Mouse (Mus musculus) CH12.LX (cell line): ENCODE measurements around the gene Rhbdl1. TPM values are rescaled to one million over a fixed set of nuclear protein-coding genes. Genes with fewer than 3 reads are reported as not detected.
A peak's percentile ranks its signal among the peaks of the same experiment; 100 is the strongest.

Experiments
- DNase-seq: peaks from one replicate; pipeline ENCODE4 v3.0.0-alpha.2; 2013; ENCODE audit errors: extremely low read depth
- H3K27ac ChIP-seq: 2 replicates; pipeline ENCODE4 v1.5.1; 2012; ENCODE audit warnings: low read depth, mild to moderate bottlenecking, control low read depth, moderate library complexity; ENCODE audit not compliant: insufficient read depth
- H3K27me3 ChIP-seq: replicated peaks from 2 replicates; pipeline ENCODE3; 2012; ENCODE audit warnings: inconsistent platforms
- H3K36me3 ChIP-seq, 2 experiments: replicated peaks in 1 of 2; 2 replicates each; pipeline versions ENCODE3 to v1.6.1; 2012; ENCODE audit warnings: inconsistent platforms in 1 of 2, low read length in 1 of 2, mild to moderate bottlenecking in 1 of 2, mixed read lengths in 1 of 2, moderate library complexity in 1 of 2; ENCODE audit not compliant: control insufficient read depth in 1 of 2, insufficient read depth in 1 of 2
- H3K4me1 ChIP-seq, 2 experiments: 2 replicates each; pipeline ENCODE4 v1.6.1; 2012; ENCODE audit warnings: inconsistent platforms in 1 of 2, moderate library complexity in 1 of 2; ENCODE audit not compliant: insufficient read depth in 2 of 2, control insufficient read depth in 1 of 2
- H3K4me2 ChIP-seq: 2 replicates; pipeline ENCODE4 v1.6.1; 2012; ENCODE audit warnings: low read depth, mild to moderate bottlenecking, control low read depth; ENCODE audit not compliant: poor library complexity, insufficient read depth, severe bottlenecking
- H3K4me3 ChIP-seq, 3 experiments: fragments of 150-350 bp in 1 of 3; sonication (generic) in 1 of 3; replicated peaks in 1 of 3; 2 replicates each; pipeline versions ENCODE3 to v1.5.1; 2011 to 2012; ENCODE audit warnings: low read depth in 2 of 3, low read length in 2 of 3, mild to moderate bottlenecking in 2 of 3, moderate library complexity in 2 of 3, control low read depth in 1 of 3, improper control_type of control experiment in 1 of 3, inconsistent platforms in 1 of 3, mixed read lengths in 1 of 3; ENCODE audit not compliant: poor library complexity in 1 of 3
- H3K79me2 ChIP-seq: replicated peaks from 2 replicates; pipeline ENCODE4 v1.6.1; 2012; ENCODE audit warnings: mild to moderate bottlenecking, moderate library complexity; ENCODE audit not compliant: control insufficient read depth, poor library complexity, insufficient read depth, severe bottlenecking; ENCODE audit errors: extremely low read depth
- H3K9ac ChIP-seq: 2 replicates; pipeline ENCODE4 v1.6.1; 2012; ENCODE audit warnings: low read depth, mild to moderate bottlenecking, control low read depth, moderate library complexity; ENCODE audit not compliant: insufficient read depth
- H3K9me3 ChIP-seq: replicated peaks from 2 replicates; pipeline ENCODE3; 2012; ENCODE audit warnings: low read length, inconsistent platforms, mixed read lengths
- BHLHE40 ChIP-seq: IDR thresholded peaks from 2 replicates; pipeline ENCODE4 v1.6.1; 2011; ENCODE audit warnings: mild to moderate bottlenecking, low read depth, low read length, improper control_type of control experiment
- CHD1 ChIP-seq: IDR thresholded peaks from 2 replicates; pipeline ENCODE4 v1.6.1; 2012; ENCODE audit warnings: low read depth, low read length, improper control_type of control experiment, inconsistent platforms
- CTCF ChIP-seq, 2 experiments: IDR thresholded peaks in 1 of 2; conservative IDR thresholded peaks in 1 of 2; 2 replicates each; pipeline ENCODE4 v1.5.1; 2011 to 2012; ENCODE audit warnings: low read depth in 2 of 2, low read length in 2 of 2, improper control_type of control experiment in 1 of 2, inconsistent platforms in 1 of 2, mild to moderate bottlenecking in 1 of 2, moderate library complexity in 1 of 2
- E2F4 ChIP-seq: IDR thresholded peaks from 2 replicates; pipeline ENCODE4 v1.6.1; 2011; ENCODE audit warnings: low read depth, low read length, improper control_type of control experiment; ENCODE audit not compliant: insufficient replicate concordance
- ELF1 ChIP-seq: IDR thresholded peaks from 2 replicates; pipeline ENCODE4 v1.6.1; 2014; ENCODE audit warnings: low read depth, mild to moderate bottlenecking, inconsistent platforms, low read length, improper control_type of control experiment
- EP300 ChIP-seq: IDR thresholded peaks from 2 replicates; pipeline ENCODE4 v1.6.1; 2011; ENCODE audit warnings: low read length, improper control_type of control experiment
- ETS1 ChIP-seq: conservative IDR thresholded peaks from 2 replicates; pipeline ENCODE4 v1.6.1; 2012; ENCODE audit warnings: low read depth, mild to moderate bottlenecking, inconsistent platforms, low read length, improper control_type of control experiment, moderate library complexity
- HCFC1 ChIP-seq: IDR thresholded peaks from 2 replicates; pipeline ENCODE4 v1.6.1; 2012; ENCODE audit warnings: low read depth, mild to moderate bottlenecking, inconsistent platforms, low read length, improper control_type of control experiment
- IRF4 ChIP-seq: IDR thresholded peaks from 2 replicates; pipeline ENCODE4 v1.6.1; 2014; ENCODE audit warnings: low read depth, mild to moderate bottlenecking, inconsistent platforms, low read length, improper control_type of control experiment
- JUN ChIP-seq: IDR thresholded peaks from 2 replicates; pipeline ENCODE4 v1.6.1; 2011; ENCODE audit warnings: low read depth, mild to moderate bottlenecking, low read length, improper control_type of control experiment, moderate library complexity; ENCODE audit not compliant: insufficient read depth
- JUND ChIP-seq: conservative IDR thresholded peaks from 2 replicates; pipeline ENCODE4 v1.6.1; 2011; ENCODE audit warnings: low read depth, low read length, improper control_type of control experiment
- KAT2A ChIP-seq: IDR thresholded peaks from 2 replicates; pipeline ENCODE4 v1.6.1; 2012; ENCODE audit warnings: low read length, improper control_type of control experiment, inconsistent platforms; ENCODE audit not compliant: insufficient replicate concordance
- MAFK ChIP-seq: IDR thresholded peaks from 2 replicates; pipeline ENCODE4 v1.6.1; 2011; ENCODE audit warnings: low read length, improper control_type of control experiment; ENCODE audit not compliant: insufficient replicate concordance
- MAX ChIP-seq: IDR thresholded peaks from 2 replicates; pipeline ENCODE4 v1.6.1; 2011; ENCODE audit warnings: low read length, improper control_type of control experiment
- MAZ ChIP-seq: IDR thresholded peaks from 2 replicates; pipeline ENCODE4 v1.6.1; 2012; ENCODE audit warnings: low read depth, mild to moderate bottlenecking, inconsistent platforms, low read length, improper control_type of control experiment, moderate library complexity
- MEF2A ChIP-seq: IDR thresholded peaks from 2 replicates; pipeline ENCODE4 v1.6.1; 2014; ENCODE audit warnings: low read depth, mild to moderate bottlenecking, inconsistent platforms, low read length, improper control_type of control experiment, borderline replicate concordance
- MXI1 ChIP-seq: IDR thresholded peaks from 2 replicates; pipeline ENCODE4 v1.6.1; 2011; ENCODE audit warnings: mild to moderate bottlenecking, low read depth, low read length, improper control_type of control experiment
- MYC ChIP-seq: IDR thresholded peaks from 2 replicates; pipeline ENCODE4 v1.6.1; 2011; ENCODE audit warnings: low read depth, mild to moderate bottlenecking, improper control_type of control experiment, low read length
- NELFE ChIP-seq: IDR thresholded peaks from 2 replicates; pipeline ENCODE4 v1.6.1; 2011; ENCODE audit warnings: low read depth, low read length, improper control_type of control experiment
- NRF1 ChIP-seq: IDR thresholded peaks from 2 replicates; pipeline ENCODE4 v1.6.1; 2014; ENCODE audit warnings: low read depth, mild to moderate bottlenecking, inconsistent platforms, low read length, improper control_type of control experiment, moderate library complexity
- PAX5 ChIP-seq: IDR thresholded peaks from 2 replicates; pipeline ENCODE4 v1.6.1; 2012; ENCODE audit warnings: low read length, inconsistent platforms, mixed read lengths
- RAD21 ChIP-seq: IDR thresholded peaks from 2 replicates; pipeline ENCODE4 v1.6.1; 2011; ENCODE audit warnings: low read depth, mild to moderate bottlenecking, low read length, improper control_type of control experiment, moderate library complexity
- RCOR1 ChIP-seq: conservative IDR thresholded peaks from 2 replicates; pipeline ENCODE4 v1.6.1; 2012; ENCODE audit warnings: low read depth, mild to moderate bottlenecking, inconsistent platforms, low read length, improper control_type of control experiment
- SIN3A ChIP-seq: IDR thresholded peaks from 2 replicates; pipeline ENCODE4 v1.6.1; 2012; ENCODE audit warnings: low read length, improper control_type of control experiment, inconsistent platforms
- SMC3 ChIP-seq: IDR thresholded peaks from 2 replicates; pipeline ENCODE4 v1.6.1; 2011; ENCODE audit warnings: low read depth, low read length, improper control_type of control experiment
- TBP ChIP-seq: conservative IDR thresholded peaks from 2 replicates; pipeline ENCODE4 v1.6.1; 2011; ENCODE audit warnings: low read depth, low read length, improper control_type of control experiment
- UBTF ChIP-seq: IDR thresholded peaks from 2 replicates; pipeline ENCODE4 v1.6.1; 2012; ENCODE audit warnings: low read depth, mild to moderate bottlenecking, inconsistent platforms, low read length, improper control_type of control experiment, moderate library complexity
- USF1 ChIP-seq: IDR thresholded peaks from 2 replicates; pipeline ENCODE4 v1.6.1; 2014; ENCODE audit warnings: low read depth, mild to moderate bottlenecking, inconsistent platforms, low read length, improper control_type of control experiment
- USF2 ChIP-seq: conservative IDR thresholded peaks from 2 replicates; pipeline ENCODE4 v1.6.1; 2011; ENCODE audit warnings: low read depth, low read length, improper control_type of control experiment
- ZMIZ1 ChIP-seq: IDR thresholded peaks from 2 replicates; pipeline ENCODE4 v1.6.1; 2012; ENCODE audit warnings: low read depth, mild to moderate bottlenecking, inconsistent platforms, low read length, improper control_type of control experiment
- ZNF384 ChIP-seq: IDR thresholded peaks from 2 replicates; pipeline ENCODE4 v1.6.1; 2012; ENCODE audit warnings: low read depth, low read length, improper control_type of control experiment, inconsistent platforms
- dilution Hi-C: fragments of 300-500 bp; cut with MboI; formaldehyde crosslinking; loops from 2 replicates; pipeline ENCODE4 v1.14.3; 2020; ENCODE audit warnings: low sequenced_read_pairs; ENCODE audit not compliant: extremely low pct_unique_long_range_greater_than_20kb, extremely low pct_ligation_motif_present
- in situ Hi-C: fragments of 300-500 bp; cut with MboI; formaldehyde crosslinking; loops from 3 replicates; pipeline ENCODE4 v1.14.3; 2019; ENCODE audit warnings: low sequenced_read_pairs, low pct_ligation_motif_present, low pct_unique_long_range_greater_than_20kb, mixed read lengths
- polyA plus RNA-seq: library from polyadenylated mRNA; unstranded; fragments of >175 nt; gene quantifications from 2 replicates; pipeline ENCODE4 v1.2.1, GENCODE M21; 2012; ENCODE audit warnings: low read depth; ENCODE audit not compliant: insufficient read length
- total RNA-seq, 2 experiments: library from RNA; depleted of rRNA; stranded (reverse); fragments of 300-350 nt in 1 of 2; fragments of >200 nt in 1 of 2; gene quantifications; 2 replicates each; pipeline ENCODE4 v1.2.3; 2012 to 2014

Gene Rhbdl1
- total and polyA plus RNA-seq, 3 experiments: 1.9 to 2.8 TPM; not detected in 1

- peaks cover 2% of the 10 kb centered on the region for H3K9me3 ChIP-seq
- DNase-seq: no peak
- H3K79me2 ChIP-seq: 0 out of 2 replicates have a peak, but pooled peaks cover 3% of the 10 kb centered on the region
- no peak overlapping the region for H3K27ac ChIP-seq
- peaks cover 4 to 23% of the 10 kb centered on the region in 2 experiments for H3K36me3 ChIP-seq
- H3K4me2 ChIP-seq: no peak overlapping the region
- TF ChIP-seq NELFE (no peak), ELF1 (no peak), JUND (no peak), CTCF (conservative IDR thresholded peaks at IDR 0.05 in 1 of 2, IDR thresholded peaks at IDR 0.05 in 1 of 2; ENCODE audit: low read depth in 2 of 2, low read length in 2 of 2) (no peak), SMC3 (no peak)
- no peak overlapping the region for H3K9ac ChIP-seq
- H3K4me3 ChIP-seq: no peak overlapping the region
- H3K27me3 ChIP-seq: peaks cover 12% of the 10 kb centered on the region
- in situ Hi-C loops: loop anchor here (10.0 kb wide), 1 partner anchor 59 kb away; the partner anchor contains the start of gene Mslnl
- dilution Hi-C loops: no loop called here
- peaks cover 14 to 35% of the 10 kb centered on the region in 2 experiments for H3K4me1 ChIP-seq
These were observed 42.9 kb downstream of the Rhbdl1 start for GRCm38 (mm10) chr17:25794197-25794596.

GRCm38 (mm10) chr17:25792615-25793014 is 44.5 kb downstream of the Rhbdl1 start, which contains the start of gene Fam173a:
Gene Fam173a (minus strand): TSS chr17:25792901.
- Histone ChIP-seq H3K4me3 (peak within 1 kb of the TSS; percentile 67 to 83 (median 76)), H3K27me3 (peaks cover 2% of the 10 kb centered on the region), H3K79me2 (0 out of 2 replicates have a peak, but pooled peaks cover 3% of the 10 kb centered on the region), H3K36me3 (peaks cover 17 to 38% of the 10 kb centered on the region in 2 experiments), H3K9ac (peak within 1 kb of the TSS; percentile 42), H3K4me1 (peaks cover 14 to 34% of the 10 kb centered on the region in 2 experiments), H3K9me3 (no peaks in the 10 kb centered on the region), H3K27ac (peak within 1 kb of the TSS; percentile 67), H3K4me2 (peak within 1 kb of the TSS; percentile 71; the same call in 1 of the 2 replicates)
- peak; percentile 76 for DNase-seq
- dilution Hi-C loops (no loop called here), in situ Hi-C loops (loop anchor here (10.0 kb wide), 1 partner anchor 58 kb away; the partner anchor contains the start of gene Mslnl)
- TF ChIP-seq ZNF384 (no peak), MEF2A (no peak), NRF1 (no peak), ZMIZ1 (no peak; the same call in 1 of the 2 replicates), MAZ (peak; percentile 17; the same call in 1 of the 2 replicates), ETS1 (no peak), CHD1 (0 out of 2 replicates have a peak, but pooled peaks have one; percentile 51), SIN3A (0 out of 2 replicates have a peak, but pooled peaks have one; percentile 5), JUN (no peak), MYC (no peak), TBP (no peak), JUND (no peak), MXI1 (peak; percentile 8; the same call in 1 of the 2 replicates), SMC3 (no peak), EP300 (0 out of 2 replicates have a peak, but pooled peaks have one; percentile 23), HCFC1 (no peak), ELF1 (no peak; the same call in 1 of the 2 replicates), PAX5 (no peak), MAFK (no peak), USF2 (no peak), RCOR1 (peak; percentile 76; the same call in 1 of the 2 replicates), MAX (peak; percentile 40; the same call in 1 of the 2 replicates), KAT2A (no peak), USF1 (no peak), BHLHE40 (no peak; the same call in 1 of the 2 replicates), NELFE (no peak), IRF4 (peak; percentile 2; the same call in 1 of the 2 replicates), RAD21 (no peak), UBTF (no peak), E2F4 (peak; percentile 82; the same call in 1 of the 2 replicates)
